Mouse (Mus musculus) heart, postnatal 36 days (tissue): ENCODE measurements around the gene Ndufv3. TPM values are rescaled to one million over a fixed set of nuclear protein-coding genes. Genes with fewer than 3 reads are reported as not detected.
"Not testable (repeated sequence)": the region's sequence is repeated elsewhere in the genome, so short reads cannot be mapped to it uniquely, and the experiment has no call there.

Experiments
- DNase-seq, 2 experiments: peaks; one replicate each; pipeline ENCODE4 v3.0.0; 2021 to 2022
- intact Hi-C: fragments of 180-260 bp; cut with DNase I; formaldehyde crosslinking; loops from one replicate; pipeline ENCODE4 v1.15.1; 2025
- total RNA-seq, 2 experiments: library from RNA; stranded (reverse); gene quantifications; 2 replicates each; pipeline ENCODE4 v1.2.3; 2021

Ndufv3 gene
- total RNA-seq, 2 experiments from 2014 or later = 1,294 to 1,573 TPM

GRCm38 (mm10) chr17:31547974-31548373, 28.1 kb downstream of the Ndufv3 start:
- intact Hi-C loops = no loop called here
- no peak for DNase-seq

- intact Hi-C loops = no loop called here
- no peak for DNase-seq
These were observed 29.5 kb downstream of the Ndufv3 start for GRCm38 (mm10) chr17:31549389-31549788.

- DNase-seq, intact Hi-C loops: not testable (repeated sequence)
These were observed 32.7 kb downstream of the Ndufv3 start for GRCm38 (mm10) chr17:31552601-31553000.

DNA sequence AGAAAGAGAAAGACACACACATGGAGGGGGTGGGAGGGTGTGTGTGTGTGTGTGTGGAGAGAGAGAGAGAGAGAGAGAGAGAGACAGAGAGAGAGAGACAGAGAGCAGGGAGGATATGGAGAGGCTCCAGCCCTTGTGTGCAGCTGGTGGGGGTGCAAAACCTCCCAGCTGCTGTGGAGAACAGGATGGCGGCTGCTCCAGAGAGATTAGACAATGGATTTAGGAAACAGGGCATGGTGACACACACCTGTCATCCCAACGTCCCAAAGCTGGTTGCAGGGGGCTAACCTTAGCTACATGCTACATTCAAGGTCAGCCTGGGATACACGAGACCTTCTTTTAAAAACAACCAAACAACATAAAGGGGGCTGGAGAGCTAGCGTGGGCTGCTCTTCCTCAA, 36.3 kb downstream of the Ndufv3 start:
- intact Hi-C loops = loop anchor here (2.0 kb wide), 1 partner anchor 19 kb away; no protein-coding TSS in a partner anchor
- DNase-seq = no peak

GRCm38 (mm10) chr17:31557124-31557880, 37.4 kb downstream of the Ndufv3 start:
- intact Hi-C loops = loop anchor here (2.0 kb wide), 1 partner anchor 21 kb away; no protein-coding TSS in a partner anchor
- DNase-seq = peak; percentile 19 to 57

GRCm38 (mm10) chr17:31557947-31558542, 38.1 kb downstream of the Ndufv3 start:
- DNase-seq = no peak
- intact Hi-C loops = loop anchor here (2.0 kb wide), 1 partner anchor 21 kb away; no protein-coding TSS in a partner anchor

- intact Hi-C loops = no loop called here
- no peak for DNase-seq
These were observed 39.3 kb downstream of the Ndufv3 start for GRCm38 (mm10) chr17:31559021-31559789.

- DNase-seq = peak; percentile 52 to 65
- intact Hi-C loops = loop anchor here (2.0 kb wide), 2 partner anchors 43 to 51 kb away; partner anchors contain the start of gene Ndufv3
These were observed 43.7 kb downstream of the Ndufv3 start for GRCm38 (mm10) chr17:31563632-31564014.

- intact Hi-C loops = loop anchor here (2.0 kb wide), 1 partner anchor 51 kb away; no protein-coding TSS in a partner anchor
- peak; percentile 96 to 98 for DNase-seq
These were observed 44.3 kb downstream of the Ndufv3 start, which contains the start of gene Pknox1 for GRCm38 (mm10) chr17:31564015-31564857. Gene Pknox1, plus strand, starts transcription at chr17:31564734.

GRCm38 (mm10) chr17:31564858-31565140, 44.9 kb downstream of the Ndufv3 start:
- intact Hi-C loops = loop anchor here (2.0 kb wide), 1 partner anchor 52 kb away; no protein-coding TSS in a partner anchor
- no peak for DNase-seq

DNA sequence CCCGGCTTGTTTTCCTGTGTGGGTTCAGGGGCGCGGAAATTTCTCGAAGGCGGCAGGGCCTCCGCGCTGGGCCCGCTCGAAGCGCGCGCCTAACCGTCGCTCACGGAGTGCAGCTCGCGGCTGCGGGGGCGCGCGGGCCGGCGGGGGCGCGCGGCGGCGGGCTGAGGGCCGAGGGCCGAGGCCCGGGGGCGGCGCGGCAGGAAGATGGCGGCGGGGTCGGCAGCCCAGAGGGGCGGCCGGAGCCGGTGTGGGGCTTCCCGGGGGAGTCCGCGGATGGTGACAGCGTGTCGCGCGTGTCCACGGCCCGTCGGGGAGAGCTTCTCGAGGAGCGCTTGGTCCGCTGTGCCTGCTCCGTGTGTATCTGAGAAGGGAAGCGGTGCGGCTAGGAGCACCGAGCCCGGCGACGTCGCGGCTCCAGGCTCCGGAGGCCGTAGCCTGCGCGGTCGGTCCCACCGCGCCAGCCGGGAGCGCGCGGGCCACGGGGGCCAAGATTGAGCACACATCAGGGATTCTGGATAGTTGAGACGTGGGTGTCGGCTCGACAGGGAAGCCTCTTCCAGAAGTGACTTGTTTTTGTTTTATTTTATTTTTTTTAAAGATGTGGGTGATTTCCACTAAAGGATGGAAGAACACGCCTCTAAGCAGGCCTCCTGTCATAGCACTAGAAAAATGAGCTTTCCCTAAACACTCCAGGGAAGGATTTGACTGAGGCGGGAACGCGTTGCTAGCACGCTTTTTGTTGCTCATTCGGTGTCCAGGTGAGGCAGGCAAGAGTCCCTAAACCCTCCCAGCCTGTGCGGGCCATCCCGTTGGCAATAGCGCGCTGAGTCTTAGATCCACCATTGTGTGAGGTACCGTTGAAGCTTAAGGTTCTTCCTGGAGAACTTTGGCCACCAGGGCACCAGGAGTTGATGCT, 45.5 kb downstream of the Ndufv3 start:
- peak; percentile 69 to 77 for DNase-seq
- intact Hi-C loops = loop anchor here (2.0 kb wide), 2 partner anchors 53 to 93 kb away; partner anchors contain the start of gene U2af1

DNA sequence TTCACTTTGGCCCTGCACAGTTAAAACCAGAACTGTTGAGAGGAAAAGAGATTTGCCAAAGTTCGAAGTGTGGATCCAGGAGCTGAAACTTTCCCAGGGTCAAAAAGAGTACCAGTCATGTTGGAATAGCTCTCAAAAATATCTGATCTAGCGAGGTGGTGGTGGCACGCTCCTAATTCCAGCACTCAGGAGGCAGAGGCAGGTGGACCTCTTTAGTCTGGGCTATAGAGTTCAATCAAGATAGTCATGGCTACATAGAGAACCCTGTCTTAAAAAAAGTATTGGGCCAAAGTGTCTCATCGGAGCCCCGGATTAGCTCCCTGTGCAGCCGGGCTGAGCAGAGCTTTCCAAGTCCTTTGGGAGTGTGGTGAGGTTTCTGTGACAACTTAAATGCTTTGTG, 46.4 kb downstream of the Ndufv3 start:
- intact Hi-C loops = loop anchor here (2.0 kb wide), 1 partner anchor 93 kb away; the partner anchor contains the start of gene U2af1

GRCm38 (mm10) chr17:31569756-31570155, 49.8 kb downstream of the Ndufv3 start:
- DNase-seq = no peak
- intact Hi-C loops = no loop called here

More for the DNA sequence above, 46.4 kb downstream of the Ndufv3 start:
- DNase-seq = no peak

- DNase-seq = no peak
- intact Hi-C loops = no loop called here
These were observed 50.5 kb downstream of the Ndufv3 start for GRCm38 (mm10) chr17:31570321-31570925.

DNA sequence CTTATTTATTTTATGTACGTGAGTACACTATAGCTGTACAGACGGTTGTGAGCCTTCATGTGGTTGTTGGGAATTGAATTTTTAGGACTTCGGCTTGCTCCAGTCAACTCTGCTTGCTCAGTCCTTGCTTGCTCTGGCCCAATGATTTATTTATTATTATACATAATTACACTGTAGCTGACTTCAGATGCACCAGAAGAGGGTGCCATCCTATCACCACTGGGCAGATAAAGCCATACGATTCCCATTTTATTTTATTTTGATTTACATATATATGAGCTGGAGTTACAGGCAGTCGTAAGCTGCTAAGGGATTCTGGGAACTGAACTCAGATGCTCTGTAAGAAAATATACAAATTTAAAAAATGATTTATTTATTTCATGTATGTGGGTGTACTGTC, 51.8 kb downstream of the Ndufv3 start:
- intact Hi-C loops = no loop called here

DNA sequence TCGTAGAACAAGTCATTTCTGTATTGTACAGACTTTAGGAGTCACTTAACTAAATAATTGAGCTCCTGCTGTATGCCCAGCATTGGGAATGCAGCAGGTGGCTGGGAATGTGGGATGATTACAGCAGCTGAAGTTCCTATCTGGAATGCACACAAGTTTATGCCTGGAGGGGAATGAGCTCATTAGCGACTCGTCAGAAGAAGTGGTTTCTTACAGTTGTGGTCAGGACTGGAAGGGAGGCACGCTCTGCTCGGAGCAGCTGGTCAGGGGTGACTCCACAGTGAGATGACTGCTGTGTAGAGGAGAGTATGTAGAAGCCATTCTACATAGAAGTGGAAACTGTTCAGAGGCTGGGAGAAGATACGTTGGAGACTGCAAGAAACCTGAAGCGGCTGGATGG, 54.7 kb downstream of the Ndufv3 start:
- no peak for DNase-seq
- intact Hi-C loops = no loop called here

More for the DNA sequence above, 51.8 kb downstream of the Ndufv3 start:
- DNase-seq = no peak

DNA sequence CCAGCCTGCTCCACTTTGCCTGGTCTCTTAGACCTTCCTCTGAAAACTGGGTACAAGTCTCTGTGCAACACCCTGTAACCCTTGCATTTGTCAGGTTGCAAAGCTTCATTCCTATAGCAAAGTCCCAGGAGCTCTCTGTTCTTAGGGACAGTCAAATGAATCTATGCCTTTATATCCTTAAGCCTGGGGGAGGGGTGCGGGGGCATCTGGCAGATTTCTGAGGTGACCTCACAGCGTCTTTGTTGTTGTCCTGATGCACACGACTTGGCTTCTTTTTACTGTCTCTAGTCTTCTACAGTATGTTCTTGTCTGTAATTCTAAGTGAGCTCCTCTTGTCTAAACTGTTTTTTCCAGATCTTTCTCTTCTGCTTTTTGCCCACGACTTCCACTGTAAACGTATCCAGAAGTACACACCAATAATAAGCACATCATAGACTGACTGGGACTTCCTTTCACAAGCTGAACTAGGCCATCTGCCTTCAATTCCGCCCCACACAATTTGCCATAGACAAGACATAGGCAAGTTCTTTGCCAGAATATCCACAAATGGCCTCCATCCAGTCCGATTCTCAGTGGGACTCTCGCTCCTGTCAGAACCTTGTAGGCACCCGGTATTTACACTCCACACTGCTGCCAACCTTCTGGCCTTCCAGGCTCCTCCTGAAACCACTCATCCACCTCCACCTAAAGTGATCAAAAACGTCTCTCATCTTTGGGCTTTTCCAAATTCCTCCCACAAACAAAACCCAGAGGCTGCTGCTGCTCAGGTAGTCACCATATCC, 56.7 kb downstream of the Ndufv3 start:
- intact Hi-C loops = no loop called here
- no peak for DNase-seq

GRCm38 (mm10) chr17:31580344-31580743, 60.4 kb downstream of the Ndufv3 start:
- intact Hi-C loops = no loop called here
- DNase-seq = no peak
